Mouse (Mus musculus) liver, postnatal 0 days (tissue): ENCODE results near the gene Ppp2r5b.

Source experiments
- CTCF ChIP-seq: sonication (generic); IDR thresholded peaks from 2 replicates; pipeline ENCODE4 v1.5.1; 2016; ENCODE audit warnings: antibody characterized with exemption, low read depth
- EP300 ChIP-seq: IDR thresholded peaks from 2 replicates; pipeline ENCODE4 v1.6.1; 2016; ENCODE audit warnings: antibody characterized with exemption, low read depth, mild to moderate bottlenecking

DNA sequence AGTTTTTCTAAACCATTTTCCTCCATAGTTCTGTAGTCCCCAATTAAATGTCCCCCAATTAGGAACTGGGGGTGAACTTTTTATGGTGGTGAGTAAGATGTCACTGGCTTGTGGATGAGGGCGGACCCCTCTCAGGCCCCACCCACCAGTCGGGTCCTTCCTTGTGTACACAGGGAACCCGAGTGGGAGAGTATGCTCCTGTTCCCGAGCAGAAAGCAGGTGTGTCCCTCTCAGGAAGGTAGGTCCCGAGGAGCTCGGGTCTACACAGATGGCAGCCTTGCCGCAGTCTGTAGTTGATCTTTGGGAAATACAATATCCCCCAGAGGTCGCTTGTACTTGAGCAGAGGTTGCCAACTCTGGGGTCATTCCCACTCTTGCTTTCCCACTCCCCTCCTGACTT lies 49.6 kb upstream of the Ppp2r5b start:
- TF ChIP-seq EP300 (no peak), CTCF (no peak)
